Mouse (Mus musculus): ENCODE measurements around the gene Fam69b. TPM values are rescaled to one million over a fixed set of nuclear protein-coding genes. Genes with fewer than 3 reads are reported as not detected.
A peak's percentile ranks its signal among the peaks of the same experiment; 100 is the strongest.

Fam69b gene
- polyA plus RNA-seq, 1 experiment from 2014 or later, result 15.2 TPM

DNA sequence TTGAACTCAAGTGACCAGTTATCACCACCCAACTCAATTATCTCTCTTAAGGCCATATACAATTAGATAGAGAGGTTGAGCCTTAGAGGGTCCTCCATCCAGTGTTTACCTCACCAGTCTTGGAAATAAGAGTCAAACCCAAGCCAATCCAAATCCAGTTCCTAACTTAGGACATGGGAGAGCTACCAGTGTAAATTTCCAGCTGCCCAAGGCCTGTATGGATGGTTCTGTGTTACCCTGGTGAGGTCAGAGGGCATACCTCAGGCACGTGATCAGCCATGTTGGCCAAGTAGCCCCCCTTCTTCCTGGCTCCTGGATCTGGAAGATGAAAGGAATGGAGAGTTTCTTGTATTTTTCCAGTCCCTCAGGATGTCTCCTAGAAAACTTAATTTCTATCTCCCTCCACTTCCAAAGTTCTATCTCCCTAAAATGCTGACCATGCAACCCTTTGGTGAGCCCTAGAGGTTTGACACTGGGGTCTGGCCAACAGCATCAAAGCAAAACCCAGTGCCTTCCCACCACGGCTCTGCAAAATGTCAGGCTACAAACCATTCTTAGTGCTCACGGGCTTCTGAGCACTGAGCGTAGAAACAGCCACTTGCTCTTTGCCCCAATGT is 9.2 kb downstream of the Fam69b start:
- Histone ChIP-seq H3K9me3 (ENCODE audit: control insufficient read depth, low read length) (no peaks in the 10 kb centered on the region), H3K4me1 (ENCODE audit: control insufficient read depth in 2 of 2, insufficient read depth in 2 of 2, low read length in 2 of 2) (peaks cover 13 to 20% of the 10 kb centered on the region in 2 experiments), H3K27ac (replicated peaks in 1 of 2; ENCODE audit: control insufficient read depth in 1 of 2, insufficient read depth in 1 of 2, low read depth in 2 of 2, low read length in 2 of 2) (no peak overlapping the region), H3K36me3 (ENCODE audit: control insufficient read depth, insufficient read depth, low read length) (peaks cover 54% of the 10 kb centered on the region), H3K4me3 (ENCODE audit: control insufficient read depth in 1 of 2, insufficient read depth in 1 of 2, low read depth in 1 of 2, low read length in 2 of 2) (no peak overlapping the region), H3K4me2 (ENCODE audit: low read length) (no peak overlapping the region), H3K9ac (ENCODE audit: low read length) (no peak overlapping the region), H3K27me3 (ENCODE audit: control insufficient read depth, insufficient read depth, low read length) (no peaks in the 10 kb centered on the region)
- no peak for ATAC-seq (ENCODE audit: insufficient number of reproducible peaks, insufficient read depth, low FRiP score, low read depth)
- 89% methylated on average over 4 of the region's 4 CpGs for WGBS

- no peak overlapping the region for H3K9ac ChIP-seq (ENCODE audit: low read length)
- peaks cover 13 to 20% of the 10 kb centered on the region in 2 experiments for H3K4me1 ChIP-seq (ENCODE audit: control insufficient read depth in 2 of 2, insufficient read depth in 2 of 2, low read length in 2 of 2)
- H3K4me2 ChIP-seq (ENCODE audit: low read length), result peak overlapping the region; percentile 87
- H3K36me3 ChIP-seq (ENCODE audit: control insufficient read depth, insufficient read depth, low read length), result peaks cover 54% of the 10 kb centered on the region
- H3K4me3 ChIP-seq (ENCODE audit: control insufficient read depth in 1 of 2, insufficient read depth in 1 of 2, low read depth in 1 of 2, low read length in 2 of 2), result peak overlapping the region in 1 of 2 experiments; percentile 66; a peak in 1 of 4 replicates
- 78% methylated on average over 5 of the region's 5 CpGs for WGBS
- no peak for ATAC-seq (ENCODE audit: insufficient number of reproducible peaks, insufficient read depth, low FRiP score, low read depth)
- no peaks in the 10 kb centered on the region for H3K9me3 ChIP-seq (ENCODE audit: control insufficient read depth, low read length)
- no peak overlapping the region for H3K27ac ChIP-seq (replicated peaks in 1 of 2; ENCODE audit: control insufficient read depth in 1 of 2, insufficient read depth in 1 of 2, low read depth in 2 of 2, low read length in 2 of 2)
- no peaks in the 10 kb centered on the region for H3K27me3 ChIP-seq (ENCODE audit: control insufficient read depth, insufficient read depth, low read length)
Measured at GRCm38 (mm10) chr2:26638039-26638438, 9.8 kb downstream of the Fam69b start.

- 75% methylated on average over 5 of the region's 5 CpGs for WGBS
- H3K9ac ChIP-seq (ENCODE audit: low read length), result peak overlapping the region; percentile 97
Measured at GRCm38 (mm10) chr2:26638572-26638971, 10.3 kb downstream of the Fam69b start.

DNA sequence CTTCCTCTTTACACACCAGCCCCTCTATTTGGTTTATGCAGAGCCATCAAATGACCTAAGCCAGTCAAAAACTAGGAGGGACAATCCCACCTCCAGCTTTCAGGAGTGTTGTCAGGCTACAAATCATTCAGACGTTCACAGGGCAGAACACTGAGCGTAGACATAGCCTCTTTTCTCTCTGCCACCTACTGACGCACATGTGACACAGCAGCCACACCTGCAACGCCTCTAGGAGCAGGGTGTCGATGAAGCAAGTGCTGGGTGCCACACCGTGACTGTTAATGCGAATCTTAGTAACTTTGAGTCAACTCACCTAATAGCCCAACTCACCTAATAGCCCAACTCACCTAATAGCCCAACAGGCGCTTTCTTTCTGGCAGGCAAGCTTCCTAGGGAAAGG is 10.8 kb downstream of the Fam69b start:
- H3K4me1 ChIP-seq (ENCODE audit: control insufficient read depth in 2 of 2, insufficient read depth in 2 of 2, low read length in 2 of 2), result peaks cover 13 to 20% of the 10 kb centered on the region in 2 experiments
- H3K27me3 ChIP-seq (ENCODE audit: control insufficient read depth, insufficient read depth, low read length), result no peaks in the 10 kb centered on the region
- H3K36me3 ChIP-seq (ENCODE audit: control insufficient read depth, insufficient read depth, low read length), result peaks cover 49% of the 10 kb centered on the region
- H3K27ac ChIP-seq (replicated peaks in 1 of 2; ENCODE audit: control insufficient read depth in 1 of 2, insufficient read depth in 1 of 2, low read depth in 2 of 2, low read length in 2 of 2), result no peak overlapping the region; a peak in 1 of 4 replicates
- no peak for ATAC-seq (ENCODE audit: insufficient number of reproducible peaks, insufficient read depth, low FRiP score, low read depth)
- H3K4me2 ChIP-seq (ENCODE audit: low read length), result peak overlapping the region; percentile 87
- no peaks in the 10 kb centered on the region for H3K9me3 ChIP-seq (ENCODE audit: control insufficient read depth, low read length)
- H3K4me3 ChIP-seq (ENCODE audit: control insufficient read depth in 1 of 2, insufficient read depth in 1 of 2, low read depth in 1 of 2, low read length in 2 of 2), result peak overlapping the region; percentile 66 to 94
- H3K9ac ChIP-seq (ENCODE audit: low read length), result peak overlapping the region; percentile 97
- 6% methylated on average over 8 of the region's 8 CpGs for WGBS

More at GRCm38 (mm10) chr2:26638572-26638971, 10.3 kb downstream of the Fam69b start:
- Histone ChIP-seq H3K4me1 (ENCODE audit: control insufficient read depth in 2 of 2, insufficient read depth in 2 of 2, low read length in 2 of 2) (peaks cover 13 to 20% of the 10 kb centered on the region in 2 experiments), H3K4me3 (ENCODE audit: control insufficient read depth in 1 of 2, insufficient read depth in 1 of 2, low read depth in 1 of 2, low read length in 2 of 2) (peak overlapping the region; percentile 66 to 94; a peak in 3 of 4 replicates), H3K4me2 (ENCODE audit: low read length) (peak overlapping the region; percentile 87), H3K9me3 (ENCODE audit: control insufficient read depth, low read length) (no peaks in the 10 kb centered on the region), H3K27me3 (ENCODE audit: control insufficient read depth, insufficient read depth, low read length) (no peaks in the 10 kb centered on the region), H3K27ac (replicated peaks in 1 of 2; ENCODE audit: control insufficient read depth in 1 of 2, insufficient read depth in 1 of 2, low read depth in 2 of 2, low read length in 2 of 2) (no peak overlapping the region; a peak in 1 of 4 replicates), H3K36me3 (ENCODE audit: control insufficient read depth, insufficient read depth, low read length) (peaks cover 54% of the 10 kb centered on the region)
- no peak for ATAC-seq (ENCODE audit: insufficient number of reproducible peaks, insufficient read depth, low FRiP score, low read depth)

DNA sequence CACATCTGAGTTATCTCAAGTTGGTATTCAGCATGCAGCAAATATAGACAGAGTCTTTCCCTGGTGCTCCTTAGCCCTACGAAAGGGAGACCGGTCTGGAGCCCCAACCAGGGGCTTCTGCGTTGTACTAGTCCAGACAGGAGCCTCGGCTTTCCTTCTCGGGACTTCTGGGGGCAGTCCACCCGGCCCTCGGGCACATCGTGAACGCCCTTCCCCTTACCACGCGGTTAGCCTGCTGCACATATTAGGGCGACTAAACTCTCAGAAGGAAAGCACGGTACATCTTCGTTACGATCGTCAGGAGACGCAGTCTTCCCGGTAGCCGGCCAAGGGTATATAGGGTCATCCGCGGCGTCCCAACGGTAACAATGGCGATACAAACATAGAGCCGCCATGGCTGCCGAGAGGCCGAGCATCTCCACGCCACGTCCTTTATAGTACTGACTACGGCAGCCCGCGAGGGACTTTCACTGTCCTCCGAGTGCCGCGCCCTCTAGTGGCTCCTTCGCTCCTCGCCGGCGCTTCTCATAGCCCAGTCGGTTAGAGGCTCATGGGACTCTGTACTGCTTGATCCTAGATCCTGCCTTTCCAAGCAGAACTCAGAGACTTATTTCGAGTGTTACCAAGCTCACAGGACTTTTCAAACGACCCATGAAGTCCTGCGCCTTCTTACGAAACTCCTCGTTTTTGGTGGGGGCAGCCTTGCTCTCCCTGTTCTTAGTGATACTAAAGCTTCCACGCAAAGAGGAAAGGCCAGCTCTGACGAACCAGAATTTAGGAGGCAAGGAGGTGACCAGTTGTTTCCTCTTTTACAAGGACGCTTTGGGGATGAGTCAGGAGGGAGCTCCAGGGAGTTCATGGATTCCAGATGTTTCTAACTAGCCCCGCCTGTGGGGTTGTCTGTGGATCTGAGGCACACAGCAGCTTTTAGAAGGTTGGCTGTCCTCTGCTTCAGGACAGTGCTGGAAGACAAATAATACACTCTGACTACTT is 11.9 kb downstream of the Fam69b start:
- peak overlapping the region; percentile 76 to 82 for H3K27ac ChIP-seq (replicated peaks in 1 of 2; ENCODE audit: control insufficient read depth in 1 of 2, insufficient read depth in 1 of 2, low read depth in 2 of 2, low read length in 2 of 2)
- no peaks in the 10 kb centered on the region for H3K9me3 ChIP-seq (ENCODE audit: control insufficient read depth, low read length)
- ATAC-seq (ENCODE audit: insufficient number of reproducible peaks, insufficient read depth, low FRiP score, low read depth), result peak; percentile 62
- 4% methylated on average over 49 of the region's 49 CpGs for WGBS
- peak overlapping the region; percentile 87 for H3K4me2 ChIP-seq (ENCODE audit: low read length)
- peak overlapping the region; percentile 66 to 94 for H3K4me3 ChIP-seq (ENCODE audit: control insufficient read depth in 1 of 2, insufficient read depth in 1 of 2, low read depth in 1 of 2, low read length in 2 of 2)
- peaks cover 13 to 20% of the 10 kb centered on the region in 2 experiments for H3K4me1 ChIP-seq (ENCODE audit: control insufficient read depth in 2 of 2, insufficient read depth in 2 of 2, low read length in 2 of 2)
- peak overlapping the region; percentile 97 for H3K9ac ChIP-seq (ENCODE audit: low read length)
- peaks cover 38% of the 10 kb centered on the region for H3K36me3 ChIP-seq (ENCODE audit: control insufficient read depth, insufficient read depth, low read length)
- no peaks in the 10 kb centered on the region for H3K27me3 ChIP-seq (ENCODE audit: control insufficient read depth, insufficient read depth, low read length)

DNA sequence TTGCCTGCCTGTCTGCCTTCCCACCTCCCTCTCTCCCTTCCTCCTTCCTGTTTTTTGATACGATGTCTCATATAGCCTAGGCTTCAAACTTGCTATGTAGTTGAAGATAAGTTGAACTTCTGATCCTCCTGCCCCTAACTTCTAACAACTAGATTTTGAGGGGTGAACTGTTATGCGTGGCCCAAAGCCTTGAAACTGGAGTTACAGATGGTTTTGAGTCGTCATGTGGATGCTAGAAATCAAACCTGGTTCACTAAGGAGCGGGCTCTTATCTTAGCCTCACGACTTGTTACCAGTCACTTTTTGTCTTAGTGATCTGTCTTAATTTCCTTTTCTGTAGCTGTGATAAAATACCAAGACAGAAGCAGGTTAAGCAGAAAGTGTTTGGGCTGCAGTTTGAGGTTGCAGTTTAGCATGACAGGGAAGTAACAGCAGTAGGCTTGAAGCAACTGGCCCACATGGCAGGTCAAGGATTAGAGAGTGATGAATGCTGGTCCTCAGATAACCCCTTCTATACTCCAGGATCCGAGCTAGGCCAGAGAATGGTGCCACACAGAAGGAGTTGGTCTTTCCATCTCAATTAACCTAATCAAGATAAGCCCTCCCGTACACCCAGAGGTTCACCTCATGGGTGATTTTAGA is 12.9 kb downstream of the Fam69b start:
- Histone ChIP-seq H3K9me3 (ENCODE audit: control insufficient read depth, low read length) (no peaks in the 10 kb centered on the region), H3K4me1 (ENCODE audit: control insufficient read depth in 2 of 2, insufficient read depth in 2 of 2, low read length in 2 of 2) (peaks cover 13 to 20% of the 10 kb centered on the region in 2 experiments), H3K4me3 (ENCODE audit: control insufficient read depth in 1 of 2, insufficient read depth in 1 of 2, low read depth in 1 of 2, low read length in 2 of 2) (no peak overlapping the region), H3K4me2 (ENCODE audit: low read length) (no peak overlapping the region), H3K27ac (replicated peaks in 1 of 2; ENCODE audit: control insufficient read depth in 1 of 2, insufficient read depth in 1 of 2, low read depth in 2 of 2, low read length in 2 of 2) (peak overlapping the region in 1 of 2 experiments; percentile 35; a peak in 1 of 4 replicates), H3K9ac (ENCODE audit: low read length) (peak overlapping the region; percentile 97; the same call in 1 of the 2 replicates), H3K27me3 (ENCODE audit: control insufficient read depth, insufficient read depth, low read length) (no peaks in the 10 kb centered on the region), H3K36me3 (ENCODE audit: control insufficient read depth, insufficient read depth, low read length) (peaks cover 29% of the 10 kb centered on the region)
- 66% methylated on average over 7 of the region's 7 CpGs for WGBS
- no peak for ATAC-seq (ENCODE audit: insufficient number of reproducible peaks, insufficient read depth, low FRiP score, low read depth)

DNA sequence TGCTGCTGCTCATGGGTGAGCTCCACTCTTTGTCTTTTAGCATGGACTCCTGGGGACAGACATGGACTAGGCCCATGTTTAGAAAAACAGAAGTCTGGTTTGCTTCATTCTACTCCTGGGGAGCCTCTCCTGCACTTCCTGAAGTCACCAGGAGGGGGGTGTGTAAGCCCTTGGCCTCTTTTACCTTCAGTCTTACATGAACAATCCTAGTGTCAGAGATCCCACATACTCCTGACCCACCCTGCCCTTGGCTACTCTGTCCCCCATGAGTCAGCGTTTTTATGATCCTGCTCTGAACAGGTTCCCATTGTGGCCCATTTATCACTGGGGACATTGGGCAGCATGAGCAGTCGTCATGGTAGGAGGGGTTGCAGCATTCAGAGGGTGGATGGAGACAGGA is 15.7 kb downstream of the Fam69b start:
- peaks cover 6 to 8% of the 10 kb centered on the region in 2 experiments for H3K4me1 ChIP-seq (ENCODE audit: control insufficient read depth in 2 of 2, insufficient read depth in 2 of 2, low read length in 2 of 2)
- H3K4me3 ChIP-seq (ENCODE audit: control insufficient read depth in 1 of 2, insufficient read depth in 1 of 2, low read depth in 1 of 2, low read length in 2 of 2), result no peak overlapping the region
- H3K4me2 ChIP-seq (ENCODE audit: low read length), result no peak overlapping the region
- H3K27ac ChIP-seq (replicated peaks in 1 of 2; ENCODE audit: control insufficient read depth in 1 of 2, insufficient read depth in 1 of 2, low read depth in 2 of 2, low read length in 2 of 2), result no peak overlapping the region
- peaks cover under 1% of the 10 kb centered on the region for H3K36me3 ChIP-seq (ENCODE audit: control insufficient read depth, insufficient read depth, low read length)
- H3K9me3 ChIP-seq (ENCODE audit: control insufficient read depth, low read length), result no peaks in the 10 kb centered on the region
- ATAC-seq (ENCODE audit: insufficient number of reproducible peaks, insufficient read depth, low FRiP score, low read depth), result no peak
- 65% methylated on average over 2 of the region's 2 CpGs for WGBS
- H3K9ac ChIP-seq (ENCODE audit: low read length), result no peak overlapping the region
- no peaks in the 10 kb centered on the region for H3K27me3 ChIP-seq (ENCODE audit: control insufficient read depth, insufficient read depth, low read length)
